Mouse (Mus musculus) splenic B cell, adult 2 months (primary cell): Measurements from ENCODE around the gene St6galnac4.
A peak's percentile ranks its signal among the peaks of the same experiment; 100 is the strongest.

ENCODE experiments used
- DNase-seq: peaks from one replicate; pipeline ENCODE4 v3.0.0-alpha.2; 2011; ENCODE audit warnings: low read depth, low spot score
- H3K27me3 ChIP-seq: 2 replicates; pipeline ENCODE4 v1.6.1; 2012; ENCODE audit warnings: mild to moderate bottlenecking, low read length, moderate library complexity, mixed read lengths; ENCODE audit not compliant: control insufficient read depth, poor library complexity, insufficient read depth, severe bottlenecking
- H3K36me3 ChIP-seq: 2 replicates; pipeline ENCODE4 v1.6.1; 2012; ENCODE audit warnings: mild to moderate bottlenecking, low read length, moderate library complexity, mixed read lengths; ENCODE audit not compliant: control insufficient read depth, poor library complexity, insufficient read depth, severe bottlenecking

The St6galnac4 gene

GRCm38 (mm10) chr2:32621517-32621859 is 34.6 kb downstream of the St6galnac4 start, which contains the start of gene Ak1:
Gene Ak1 (plus strand): TSS chr2:32621758.
- H3K27me3 ChIP-seq: no peaks in the 10 kb centered on the region
- no peak for DNase-seq
- H3K36me3 ChIP-seq: no peaks in the 10 kb centered on the region

DNA sequence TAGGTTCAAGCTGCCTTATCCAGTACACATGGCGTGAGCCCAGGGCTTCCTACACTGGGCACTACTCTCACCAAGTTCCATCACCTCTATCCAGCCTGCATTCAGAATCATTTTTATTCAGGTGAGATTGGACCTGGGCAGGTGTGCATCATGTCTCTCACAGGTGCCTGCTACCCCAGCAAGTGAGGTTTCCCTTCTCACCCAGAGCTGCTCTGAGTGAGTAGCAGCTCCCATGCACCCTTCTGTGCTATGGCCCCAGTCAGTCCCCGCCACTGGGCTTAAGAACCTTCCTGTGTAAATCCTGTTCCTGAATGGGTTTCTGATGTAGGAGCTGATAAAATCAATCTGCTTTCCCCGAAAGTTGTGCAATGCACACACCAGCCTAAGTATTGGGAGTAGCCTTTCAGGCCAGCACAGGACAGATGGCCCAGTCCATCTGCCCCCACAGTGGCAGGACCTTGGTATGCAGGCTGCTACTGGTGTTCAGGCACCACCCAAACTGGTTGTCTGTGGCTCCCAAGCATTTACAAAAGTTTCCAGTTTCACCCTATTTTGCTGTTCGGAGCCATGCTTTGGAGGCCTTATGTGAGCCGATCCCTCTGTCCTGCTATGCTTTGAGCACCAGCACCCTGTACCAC is 37.3 kb downstream of the St6galnac4 start:
- no peak for DNase-seq
- Histone ChIP-seq H3K36me3 (no peaks in the 10 kb centered on the region), H3K27me3 (no peaks in the 10 kb centered on the region)

DNA sequence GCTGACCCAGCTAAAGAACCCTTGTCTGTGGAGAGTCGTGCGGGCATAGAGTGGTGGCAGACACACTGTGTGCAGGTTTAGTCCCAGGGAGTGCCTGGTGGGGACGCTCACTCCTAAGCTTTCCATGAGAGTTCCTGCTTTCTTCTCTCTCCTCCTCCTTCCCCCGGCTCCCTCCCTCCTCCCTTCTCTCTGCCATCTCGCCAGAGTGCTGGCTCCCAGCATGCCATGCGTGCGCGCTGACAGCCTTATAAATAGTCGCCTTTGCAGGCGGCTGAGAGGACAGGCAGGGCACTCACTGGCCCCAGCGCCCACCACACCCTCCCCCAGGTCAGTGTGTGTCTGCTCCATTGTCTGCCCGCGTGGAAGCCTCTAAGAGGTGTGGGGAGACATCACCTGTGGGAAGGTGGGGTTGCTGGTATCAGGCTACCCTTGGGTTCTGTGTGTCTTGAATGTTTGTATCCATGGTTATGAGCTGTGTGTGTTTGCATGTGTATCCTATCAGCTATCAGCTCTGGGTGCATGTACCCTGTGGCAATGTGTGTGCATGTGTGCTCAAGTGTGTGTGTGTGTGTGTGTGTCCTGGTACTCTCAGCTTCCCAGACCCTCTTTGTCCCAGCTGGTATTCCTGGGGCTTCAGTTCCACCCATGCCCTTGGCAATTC is 38.4 kb downstream of the St6galnac4 start:
- DNase-seq: no peak
- H3K27me3 ChIP-seq: no peaks in the 10 kb centered on the region
- H3K36me3 ChIP-seq: no peaks in the 10 kb centered on the region

DNA sequence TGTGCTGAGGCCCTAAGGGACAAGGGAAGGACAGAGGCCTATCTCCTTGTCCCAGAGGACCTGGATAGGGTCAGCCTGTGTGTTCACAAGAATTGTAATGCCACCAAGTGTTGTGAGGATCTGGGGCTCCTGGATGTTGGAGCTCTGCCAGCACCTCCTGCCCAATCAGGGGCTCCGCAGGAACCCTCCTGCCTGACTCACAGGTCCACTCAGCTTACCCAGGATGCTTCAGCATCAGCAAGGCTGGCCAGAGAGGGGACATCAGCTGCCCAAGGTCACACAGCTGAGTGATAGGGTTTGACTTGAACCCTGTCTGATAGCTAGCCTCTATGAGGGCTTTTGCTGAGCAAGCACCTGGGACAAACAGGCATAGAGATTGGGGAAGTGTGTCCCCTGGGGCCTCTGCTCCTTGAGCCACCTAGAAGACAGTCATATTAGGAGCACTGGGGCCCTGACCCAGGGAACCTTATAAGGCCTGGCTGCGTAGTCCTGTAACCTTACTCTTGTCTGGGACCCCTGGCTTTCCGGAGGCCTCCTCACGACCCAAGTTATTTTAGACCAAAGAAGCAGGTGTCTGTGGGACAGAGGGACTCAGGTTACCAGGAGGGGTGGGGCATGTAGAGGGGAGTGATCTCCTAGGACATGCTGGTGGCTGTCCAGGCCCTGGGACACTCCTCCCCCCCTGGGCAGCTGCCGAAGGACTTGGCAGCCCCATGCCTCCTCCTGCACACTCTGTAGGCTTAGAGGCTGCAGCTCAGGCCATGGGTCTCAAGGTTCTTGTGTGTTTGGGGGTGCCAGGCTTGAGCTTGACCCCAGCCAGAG is 39.2 kb downstream of the St6galnac4 start:
- no peaks in the 10 kb centered on the region for H3K36me3 ChIP-seq
- no peaks in the 10 kb centered on the region for H3K27me3 ChIP-seq
- DNase-seq: no peak

- H3K36me3 ChIP-seq: no peaks in the 10 kb centered on the region
- no peak for DNase-seq
- H3K27me3 ChIP-seq: no peaks in the 10 kb centered on the region
Observed at GRCm38 (mm10) chr2:32627266-32628043, 40.6 kb downstream of the St6galnac4 start.

GRCm38 (mm10) chr2:32628044-32628550 is 41.2 kb downstream of the St6galnac4 start:
- Histone ChIP-seq H3K36me3 (no peaks in the 10 kb centered on the region), H3K27me3 (no peaks in the 10 kb centered on the region)
- no peak for DNase-seq

DNA sequence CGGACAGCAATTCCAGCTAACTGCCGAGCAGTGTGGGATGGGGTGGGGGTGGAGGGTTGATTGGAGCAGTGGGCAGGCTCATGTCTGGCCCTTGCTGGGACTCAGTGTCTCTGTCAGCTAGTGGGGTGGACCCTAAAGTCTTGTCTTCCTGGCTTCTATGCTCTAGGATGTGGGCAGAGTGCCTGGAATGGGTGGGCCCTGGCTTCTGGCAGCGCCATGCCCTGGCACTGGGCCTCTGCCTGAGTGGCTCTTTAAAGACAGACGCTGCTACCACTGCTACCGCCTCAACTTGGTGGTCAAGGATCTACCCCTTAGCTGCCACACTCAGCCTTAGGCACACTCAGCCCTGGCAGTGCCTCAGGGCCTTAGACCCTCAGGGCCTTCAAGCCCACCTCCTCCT is 41.8 kb downstream of the St6galnac4 start:
- Histone ChIP-seq H3K27me3 (no peaks in the 10 kb centered on the region), H3K36me3 (no peaks in the 10 kb centered on the region)
- no peak for DNase-seq

DNA sequence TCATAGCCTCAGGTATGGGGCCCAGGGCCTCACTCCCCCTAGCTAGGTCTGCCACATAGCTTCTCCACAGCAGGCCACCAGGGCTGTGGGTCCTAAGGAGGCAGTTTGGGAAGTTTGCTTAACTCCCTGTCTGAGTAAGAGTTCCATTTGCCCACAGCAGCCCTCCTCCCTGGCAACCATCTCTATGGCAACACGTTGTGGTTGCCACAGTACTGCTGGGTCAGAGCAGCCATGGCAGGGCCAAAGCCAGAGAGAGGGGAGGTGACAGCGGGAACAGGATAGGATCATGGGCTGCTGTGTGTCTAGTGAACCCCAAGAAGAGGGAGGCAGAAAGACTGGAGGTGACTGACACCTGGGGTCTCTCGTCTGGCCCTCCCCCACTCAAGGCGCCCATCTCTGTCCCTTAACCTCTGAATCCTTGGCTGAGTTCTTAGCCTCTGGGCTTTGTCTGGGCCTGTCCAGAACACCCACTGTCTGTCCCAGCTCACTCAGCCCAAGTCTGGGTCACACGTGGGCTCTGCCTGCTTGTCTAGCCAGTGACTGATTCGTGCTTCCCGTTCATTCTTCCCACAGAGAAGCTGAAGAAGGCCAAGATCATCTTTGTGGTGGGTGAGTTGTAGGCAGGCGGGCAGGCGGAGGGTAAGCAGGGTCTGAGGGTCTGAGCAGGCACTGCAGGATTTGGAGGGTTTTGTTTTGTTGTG is 42.5 kb downstream of the St6galnac4 start:
- H3K36me3 ChIP-seq: no peaks in the 10 kb centered on the region
- H3K27me3 ChIP-seq: no peaks in the 10 kb centered on the region
- DNase-seq: no peak

GRCm38 (mm10) chr2:32630036-32630435 is 43.1 kb downstream of the St6galnac4 start:
- Histone ChIP-seq H3K36me3 (no peaks in the 10 kb centered on the region), H3K27me3 (no peaks in the 10 kb centered on the region)
- DNase-seq: no peak

GRCm38 (mm10) chr2:32631046-32631445 is 44.2 kb downstream of the St6galnac4 start:
- DNase-seq: no peak
- Histone ChIP-seq H3K27me3 (no peaks in the 10 kb centered on the region), H3K36me3 (no peaks in the 10 kb centered on the region)

GRCm38 (mm10) chr2:32631737-32632394 is 45.0 kb downstream of the St6galnac4 start:
- H3K27me3 ChIP-seq: no peaks in the 10 kb centered on the region
- peak; percentile 89 for DNase-seq
- no peaks in the 10 kb centered on the region for H3K36me3 ChIP-seq

GRCm38 (mm10) chr2:32633660-32634059 is 46.8 kb downstream of the St6galnac4 start:
- H3K27me3 ChIP-seq: no peaks in the 10 kb centered on the region
- H3K36me3 ChIP-seq: no peaks in the 10 kb centered on the region
- DNase-seq: no peak

- DNase-seq: no peak
- H3K27me3 ChIP-seq: no peaks in the 10 kb centered on the region
- no peaks in the 10 kb centered on the region for H3K36me3 ChIP-seq
Observed at GRCm38 (mm10) chr2:32634277-32635105, 47.6 kb downstream of the St6galnac4 start.
